Mouse (Mus musculus) MEL-GATA-1-ER (cell line): ENCODE data around the gene Lrba.
A peak's percentile ranks its signal among the peaks of the same experiment; 100 is the strongest.

Experiments
- DNase-seq: peaks from one replicate; pipeline ENCODE4 v3.0.0-alpha.2; 2012; ENCODE audit warnings: low read depth; ENCODE audit errors: extremely low read depth

Lrba gene

DNA sequence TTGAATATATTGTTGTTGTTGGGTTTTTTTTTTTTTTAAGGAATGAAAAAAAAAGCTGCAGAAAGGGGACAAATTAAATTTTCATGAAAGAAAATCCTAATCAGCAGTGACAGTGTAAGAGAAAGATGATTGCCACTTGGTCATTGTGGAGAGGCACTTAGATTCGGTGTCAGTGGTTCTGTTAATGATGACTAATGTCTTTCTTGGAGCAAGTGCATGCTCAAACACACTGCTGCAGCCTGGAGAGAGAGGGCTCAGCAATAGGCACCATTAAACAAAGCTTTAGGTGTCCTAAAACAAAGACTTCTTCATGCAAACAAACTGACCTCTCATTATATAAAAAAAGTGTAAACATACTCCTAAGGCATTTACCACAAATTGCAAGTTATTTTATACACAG is 334.5 kb downstream of the Lrba start:
- no peak for DNase-seq

DNA sequence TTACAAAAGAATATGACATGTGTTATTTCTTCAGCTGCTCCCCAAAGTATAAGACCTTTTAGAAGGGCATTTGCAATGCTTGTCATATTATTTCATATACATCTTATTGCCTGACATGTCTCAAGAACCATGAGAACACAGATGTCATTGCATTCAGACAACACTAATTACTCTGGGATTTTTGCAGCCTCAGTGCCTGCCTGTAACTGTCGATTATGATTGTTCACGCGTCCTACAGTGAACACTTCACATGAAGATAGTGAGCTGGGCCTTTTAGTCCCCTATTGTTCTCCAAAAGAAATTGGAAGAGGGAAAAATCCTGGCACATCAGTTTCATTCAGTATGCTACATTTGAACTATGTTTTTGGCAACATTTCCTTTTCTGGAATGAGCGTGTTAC is 335.2 kb downstream of the Lrba start:
- no peak for DNase-seq

- no peak for DNase-seq
Measured at GRCm38 (mm10) chr3:86560281-86561022, 336.0 kb downstream of the Lrba start.

GRCm38 (mm10) chr3:86561023-86561344 is 336.5 kb downstream of the Lrba start:
- no peak for DNase-seq

DNA sequence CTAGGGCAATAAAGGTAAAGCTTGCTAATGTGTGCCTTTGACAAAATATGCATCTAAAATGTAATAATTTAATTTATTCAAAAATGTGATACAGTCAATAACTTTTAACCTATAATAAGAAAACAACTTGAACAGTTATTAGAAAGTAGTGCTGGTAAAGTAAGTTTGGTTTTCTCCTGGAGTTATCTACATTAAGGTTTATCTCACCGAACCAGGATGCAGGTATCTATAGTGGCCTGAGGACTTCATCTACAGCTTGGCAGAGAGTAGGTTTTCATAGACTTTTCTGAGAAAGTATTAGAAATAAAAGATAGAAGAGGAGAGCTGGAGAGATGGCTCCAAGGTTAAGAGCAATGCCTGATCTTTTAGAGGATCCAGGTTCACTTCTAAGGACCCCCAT is 336.9 kb downstream of the Lrba start:
- no peak for DNase-seq

GRCm38 (mm10) chr3:86567312-86567711 is 342.8 kb downstream of the Lrba start:
- peak; percentile 74 for DNase-seq

GRCm38 (mm10) chr3:86571518-86571917 is 347.0 kb downstream of the Lrba start:
- DNase-seq: no peak

GRCm38 (mm10) chr3:86572519-86573244 is 348.2 kb downstream of the Lrba start:
- DNase-seq: no peak

DNA sequence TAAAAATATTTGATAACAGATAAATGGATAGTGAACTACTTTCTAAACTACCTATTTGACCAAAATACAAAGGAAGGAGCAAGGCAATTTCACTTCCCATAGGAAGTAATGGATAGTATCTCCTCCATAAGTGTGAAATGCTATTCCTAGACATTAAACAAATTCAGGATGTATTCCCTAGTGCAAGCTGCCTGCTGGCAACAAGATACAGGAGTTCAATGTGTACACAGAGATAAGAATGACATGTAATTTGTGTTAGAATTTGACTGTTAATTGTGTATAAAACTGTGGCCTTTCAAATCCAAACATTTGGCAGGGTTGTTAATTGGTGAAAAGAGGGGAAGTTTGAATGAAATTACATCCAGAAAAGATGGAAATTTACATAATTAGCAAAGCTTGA is 350.8 kb downstream of the Lrba start:
- no peak for DNase-seq

- DNase-seq: no peak
Measured at GRCm38 (mm10) chr3:86602284-86602683, 377.8 kb downstream of the Lrba start.

GRCm38 (mm10) chr3:86605775-86606174 is 381.3 kb downstream of the Lrba start:
- DNase-seq: no peak

DNA sequence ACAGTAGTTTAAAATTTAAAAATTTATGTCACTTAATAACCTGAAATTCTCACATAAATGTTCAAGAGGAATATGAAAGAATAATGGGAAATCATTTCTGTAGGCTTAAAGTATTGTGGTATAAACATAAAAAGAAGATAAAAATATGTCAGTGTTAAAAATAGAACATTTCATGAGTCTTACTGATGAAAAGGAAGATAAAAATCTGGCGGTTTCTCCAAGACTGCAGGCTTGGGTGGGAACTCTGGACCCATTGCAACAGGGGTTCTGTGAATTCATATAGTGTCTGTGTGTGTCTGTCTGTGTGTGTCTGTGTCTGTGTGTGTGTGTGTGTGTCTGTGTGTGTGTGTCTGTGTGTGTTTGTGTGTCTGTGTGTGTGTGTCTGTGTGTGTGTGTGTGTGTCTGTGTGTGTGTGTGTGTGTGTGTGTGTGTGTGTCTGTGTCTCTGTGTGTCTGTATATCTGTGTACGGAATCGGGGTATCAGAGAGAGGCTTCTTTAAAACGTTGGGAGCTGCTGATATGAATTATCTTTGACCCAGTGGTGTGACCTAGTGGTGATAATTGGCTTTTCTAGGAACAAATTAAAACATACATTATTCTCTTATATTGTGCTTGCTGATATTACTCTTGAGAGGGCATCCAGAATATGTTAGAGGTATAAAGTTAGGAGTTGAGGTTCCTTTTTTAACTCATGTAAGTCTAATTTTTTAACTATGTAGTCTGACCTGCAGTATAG is 402.7 kb downstream of the Lrba start:
- DNase-seq: no peak

DNA sequence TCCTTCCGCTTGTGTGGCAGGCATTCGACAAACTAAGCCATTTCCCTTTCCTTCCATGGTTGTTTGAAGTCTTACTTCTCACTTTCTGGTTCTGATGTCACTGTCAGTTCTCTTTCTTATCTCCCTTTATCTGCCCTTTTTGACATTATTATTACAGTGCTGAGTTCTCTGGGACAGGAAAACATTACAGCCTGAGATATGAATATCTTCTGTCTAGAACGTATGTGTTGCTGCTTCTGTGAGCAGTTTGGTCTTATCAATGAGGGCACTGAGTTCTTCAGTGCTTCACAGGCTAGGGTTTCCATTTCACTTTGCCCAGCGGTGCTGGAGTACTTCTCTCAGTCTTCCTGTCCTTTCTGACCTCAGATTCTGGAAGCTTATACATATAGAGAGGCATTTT is 404.9 kb downstream of the Lrba start:
- peak; percentile 55 for DNase-seq

- DNase-seq: no peak
Measured at GRCm38 (mm10) chr3:86635464-86635863, 411.0 kb downstream of the Lrba start.

DNA sequence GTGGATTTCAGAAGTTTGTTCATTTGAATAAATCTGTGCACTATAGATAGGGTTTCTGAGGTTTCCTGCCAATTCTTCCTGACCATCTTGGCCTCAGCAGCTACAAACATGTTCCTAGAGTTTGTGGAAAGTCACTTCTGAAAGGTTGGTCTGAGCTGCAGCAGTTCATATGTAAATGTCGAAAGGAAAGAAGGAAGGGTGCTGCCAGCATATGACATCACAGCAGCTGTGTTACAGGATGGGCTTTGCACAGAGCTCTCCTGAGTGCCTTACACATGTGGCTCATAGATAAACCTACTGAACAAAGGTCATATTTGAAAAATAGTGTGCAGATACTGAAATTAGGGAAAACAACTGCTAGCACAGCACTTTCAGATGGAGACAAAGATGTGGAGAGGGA is 411.5 kb downstream of the Lrba start:
- no peak for DNase-seq

DNA sequence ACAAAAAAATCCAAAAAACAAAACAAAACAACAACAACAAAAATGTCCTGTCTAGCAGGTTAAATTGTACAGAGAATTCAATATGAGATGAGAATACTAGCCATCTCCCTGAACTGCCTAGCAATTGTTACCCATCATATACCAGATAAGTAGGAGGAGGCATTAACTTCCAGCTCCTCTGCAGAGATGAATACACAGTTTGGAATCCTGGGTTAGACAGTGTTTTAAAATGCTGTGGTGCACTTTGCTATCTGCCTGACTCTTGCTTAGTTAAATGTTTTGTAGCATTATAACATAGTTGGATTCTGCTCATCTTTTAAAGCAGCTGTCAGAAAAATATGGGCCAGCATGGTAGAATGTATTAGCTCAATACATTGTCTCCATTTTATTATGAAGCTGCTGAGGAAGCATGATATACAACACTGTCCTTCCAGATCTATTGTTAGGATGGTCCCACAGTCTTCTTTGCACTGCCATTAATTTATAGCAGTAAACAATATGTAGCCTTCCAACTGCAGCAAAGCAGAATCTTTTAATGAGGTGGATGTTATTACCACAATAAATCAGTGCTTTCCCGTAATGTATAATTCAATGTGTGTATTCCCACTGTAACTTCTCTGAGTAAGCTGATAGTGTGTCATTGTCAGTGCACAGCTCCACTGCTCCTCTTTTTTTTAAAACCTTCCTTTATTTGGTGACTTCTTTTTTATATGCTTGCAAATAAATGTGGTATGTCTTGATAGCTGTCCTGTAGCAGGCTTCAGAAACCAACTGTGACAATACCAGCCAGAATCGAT is 414.3 kb downstream of the Lrba start:
- no peak for DNase-seq

DNA sequence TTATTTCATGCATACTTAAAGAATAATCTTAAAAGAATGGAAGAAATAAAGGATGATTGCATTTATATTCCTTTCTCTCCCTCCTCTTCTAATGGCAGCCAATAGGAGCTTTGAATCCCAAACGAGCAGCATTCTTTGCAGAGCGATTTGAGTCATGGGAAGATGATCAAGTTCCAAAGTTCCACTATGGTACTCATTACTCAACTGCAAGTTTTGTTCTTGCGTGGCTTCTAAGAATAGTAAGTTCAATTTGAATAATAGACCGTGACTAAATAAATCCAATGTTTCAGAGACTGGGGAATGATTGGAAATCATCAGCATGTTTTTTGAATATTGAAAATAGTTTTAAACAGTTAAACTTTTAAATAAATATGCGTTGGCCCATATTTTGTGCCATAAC is 416.9 kb downstream of the Lrba start:
- DNase-seq: no peak

GRCm38 (mm10) chr3:86641796-86642195 is 417.3 kb downstream of the Lrba start:
- no peak for DNase-seq

- no peak for DNase-seq
Measured at GRCm38 (mm10) chr3:86646771-86647170, 422.3 kb downstream of the Lrba start.

DNA sequence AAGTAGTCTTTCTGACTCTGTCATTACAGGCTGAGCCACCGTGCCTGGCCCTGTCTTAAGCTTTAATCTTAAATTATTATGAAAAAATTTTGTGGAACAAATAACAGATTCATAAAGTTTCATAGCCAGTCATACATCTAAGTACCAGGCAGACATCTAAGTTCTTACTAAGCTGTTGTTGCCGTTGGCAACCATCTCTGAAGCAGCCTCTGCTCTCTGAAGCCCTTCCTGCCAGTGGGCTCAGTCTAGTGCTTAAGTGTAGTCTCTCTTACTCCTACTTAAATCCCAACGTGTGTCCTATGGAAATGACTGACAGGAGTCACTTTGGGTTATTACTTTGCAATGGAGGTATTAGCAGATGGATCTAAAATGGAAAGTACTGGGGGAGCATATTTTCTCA is 426.5 kb downstream of the Lrba start:
- no peak for DNase-seq

DNA sequence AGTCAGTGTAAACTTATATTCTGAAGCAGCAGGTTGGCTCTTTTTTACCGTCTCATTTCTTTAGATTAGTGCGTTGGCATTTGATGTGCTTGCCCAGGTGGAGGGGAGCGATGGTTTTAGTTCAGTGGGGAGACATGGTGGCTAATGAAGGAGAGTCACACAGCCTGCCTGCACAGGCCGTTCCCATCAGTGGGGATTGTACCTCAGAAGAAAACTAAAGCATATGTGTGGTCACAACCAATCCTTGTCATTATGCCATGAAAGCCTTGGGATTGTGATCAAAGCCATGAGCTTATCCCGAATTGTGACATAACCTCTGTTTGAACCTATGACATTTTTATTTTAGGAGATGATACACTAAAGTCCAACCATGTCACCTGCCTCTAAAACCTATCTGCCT is 434.8 kb downstream of the Lrba start:
- DNase-seq: no peak

DNA sequence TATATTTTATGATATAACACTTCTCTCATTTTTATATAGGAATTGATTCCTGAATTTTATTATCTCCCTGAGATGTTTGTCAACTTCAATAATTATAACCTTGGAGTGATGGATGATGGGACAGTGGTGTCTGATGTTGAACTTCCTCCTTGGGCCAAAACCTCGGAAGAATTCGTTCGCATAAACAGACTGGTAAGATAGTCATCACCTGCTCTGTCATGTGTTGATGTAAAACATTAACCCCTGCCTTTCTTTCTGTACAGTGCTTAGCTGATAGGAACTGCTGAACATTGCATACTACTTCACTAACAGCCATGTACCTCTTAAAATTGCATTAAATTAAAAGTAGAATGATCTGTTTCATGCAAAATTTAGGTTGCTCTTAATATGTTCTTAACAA is 439.9 kb downstream of the Lrba start:
- no peak for DNase-seq
